Mouse (Mus musculus): ENCODE results near the gene Slc12a8.

Gene Slc12a8

DNA sequence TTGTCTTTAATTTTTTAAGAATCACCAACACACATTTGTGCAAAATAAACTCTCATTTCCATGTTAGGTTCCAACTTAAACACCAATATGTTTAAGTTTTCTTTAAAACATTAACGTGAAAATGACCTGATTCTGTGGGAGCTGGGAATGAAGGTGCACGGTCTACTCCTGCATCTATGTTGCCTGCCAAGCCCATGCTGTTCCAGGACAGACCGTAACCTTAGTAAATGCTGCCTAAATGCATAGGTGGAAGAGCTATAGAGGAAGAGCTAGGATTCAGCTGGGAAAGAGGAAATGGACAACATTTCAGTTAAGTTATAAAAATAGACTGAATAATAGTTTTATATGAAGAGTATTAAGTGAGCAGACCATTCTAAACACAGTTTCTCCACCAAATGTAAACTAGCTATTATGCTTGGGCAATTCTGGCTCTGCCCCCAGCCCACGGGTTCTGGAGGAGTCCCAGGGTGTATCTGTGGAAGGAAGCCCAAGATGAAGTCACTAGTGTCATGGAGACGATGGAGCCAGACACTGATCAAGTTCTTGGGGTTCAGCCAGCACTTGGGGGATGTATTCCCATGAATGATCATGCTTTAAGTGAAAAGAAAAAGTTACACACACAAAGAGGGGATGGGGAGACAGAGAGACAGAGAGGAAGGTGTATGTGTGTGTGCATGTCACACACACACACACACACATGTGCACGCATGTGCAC lies 95.1 kb downstream of the Slc12a8 start:
- DNase-seq (ENCODE audit: low spot score in 2 of 2) = no peak

DNA sequence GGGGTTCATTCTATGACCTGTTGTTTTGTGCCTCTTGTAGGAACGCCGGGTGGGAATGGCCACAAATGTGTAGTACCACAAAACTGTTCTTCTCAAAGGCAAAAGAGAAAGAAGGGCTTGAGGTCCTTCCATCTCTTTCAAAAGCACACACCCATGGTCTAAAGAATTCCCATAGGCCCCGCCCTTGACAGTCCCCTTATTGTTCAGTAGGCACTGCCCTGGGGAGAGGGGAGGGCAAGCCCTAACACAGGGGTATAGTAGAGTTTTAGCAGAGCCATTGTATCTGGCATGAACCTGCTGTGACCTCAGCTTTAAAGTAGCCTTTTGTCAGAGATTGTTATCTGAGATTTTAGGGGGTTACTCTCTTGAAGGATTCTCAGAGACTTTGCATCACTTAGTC lies 98.9 kb downstream of the Slc12a8 start:
- no peak for DNase-seq (ENCODE audit: low spot score in 2 of 2)

DNA sequence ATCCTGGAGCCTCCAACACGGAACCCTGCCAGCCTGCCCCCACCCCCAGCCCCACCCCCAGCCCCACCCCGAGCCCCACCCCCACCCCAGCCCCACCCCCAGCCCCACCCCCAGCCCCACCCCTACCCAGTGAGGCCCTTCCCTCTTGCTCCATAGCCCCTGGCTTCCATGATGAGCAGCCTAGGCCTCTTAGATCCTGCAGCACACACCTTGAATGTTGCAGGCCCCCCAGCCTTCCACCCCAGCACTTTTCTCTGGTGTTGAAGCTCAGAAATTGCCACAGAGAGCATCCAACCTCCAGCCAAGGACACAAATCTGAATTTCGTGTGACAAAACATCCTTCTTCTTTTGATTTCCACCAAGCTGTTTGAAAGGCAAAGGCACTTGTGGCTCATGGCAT lies 104.7 kb downstream of the Slc12a8 start:
- no peak for DNase-seq (ENCODE audit: low spot score in 2 of 2)

DNA sequence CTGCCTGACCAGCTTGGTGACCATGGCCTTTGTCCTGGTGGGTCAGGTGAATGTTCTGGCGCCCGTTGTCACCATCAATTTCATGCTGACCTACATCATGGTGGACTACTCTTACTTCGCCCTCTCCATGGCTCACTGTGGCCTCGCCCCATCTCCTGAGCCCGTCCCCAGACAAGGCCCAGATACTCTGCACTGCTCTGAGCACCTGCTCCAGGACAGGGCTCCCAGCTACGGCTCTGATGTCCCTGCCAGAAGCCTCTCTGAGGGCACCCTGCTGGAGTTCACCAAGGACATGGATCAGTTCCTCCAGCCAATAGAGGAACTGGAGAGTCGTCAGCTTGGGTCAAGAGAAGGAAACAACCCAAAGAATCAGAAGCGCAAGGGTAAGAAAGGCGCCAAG lies 107.5 kb downstream of the Slc12a8 start:
- no peak for DNase-seq (ENCODE audit: low spot score in 2 of 2)

DNA sequence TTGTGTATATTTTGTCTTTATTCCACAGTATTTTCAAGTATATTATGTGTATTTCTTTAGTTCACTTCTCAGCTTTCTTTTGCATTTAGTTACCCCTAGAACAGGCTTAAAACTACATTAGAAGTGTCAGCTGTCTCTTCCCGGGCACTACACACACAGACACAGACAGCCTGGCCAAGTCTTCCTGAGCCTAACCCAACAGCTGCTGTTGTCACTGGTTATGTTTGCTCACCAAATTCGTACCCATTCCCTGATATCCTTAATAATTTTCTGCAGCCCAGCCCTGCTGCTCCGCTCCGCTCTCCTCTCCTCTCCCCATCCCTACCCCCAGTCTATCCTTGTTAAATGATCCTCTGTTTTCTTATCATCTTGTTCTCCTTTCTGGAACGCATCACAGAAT lies 112.4 kb downstream of the Slc12a8 start:
- no peak for DNase-seq (ENCODE audit: low spot score in 2 of 2)

DNA sequence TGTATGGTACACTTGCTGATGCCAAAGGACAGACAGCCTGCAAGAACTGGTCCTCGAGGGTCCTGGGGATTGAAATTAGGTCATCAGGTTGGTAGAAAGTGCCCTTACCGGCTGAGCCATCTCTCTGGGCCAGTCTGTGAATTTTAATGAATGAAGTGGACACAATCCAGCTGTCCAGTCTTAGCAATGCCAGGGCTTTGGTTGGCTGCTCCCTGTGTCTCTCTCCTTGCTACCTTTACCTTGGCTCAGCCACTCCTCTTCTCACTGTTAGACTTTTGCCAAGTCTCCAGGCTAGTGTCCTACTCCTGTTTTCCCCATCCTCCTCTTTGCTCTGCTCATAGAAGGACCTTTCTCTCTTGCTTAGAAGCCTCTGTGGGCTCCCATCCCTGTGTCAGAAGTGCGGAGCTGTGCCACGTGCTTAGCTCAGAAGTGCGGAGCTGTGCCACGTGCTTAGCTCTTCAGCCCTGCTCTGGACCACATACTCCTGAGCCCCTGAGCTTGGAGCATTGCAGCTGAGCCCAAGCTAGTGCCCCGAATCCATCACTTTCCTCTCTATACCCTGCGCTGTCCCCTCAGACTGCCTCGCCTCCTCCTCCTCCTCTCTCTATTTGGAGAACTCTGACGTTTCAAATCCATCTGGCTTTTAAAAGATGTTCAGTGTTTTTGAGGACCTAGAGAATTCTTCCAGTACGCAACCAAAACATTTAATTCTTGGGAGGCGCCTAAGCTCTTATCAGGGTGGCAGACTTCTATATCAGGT lies 118.9 kb downstream of the Slc12a8 start:
- DNase-seq (ENCODE audit: low spot score in 2 of 2) = peak in 1 of 2 experiments; percentile 12

DNA sequence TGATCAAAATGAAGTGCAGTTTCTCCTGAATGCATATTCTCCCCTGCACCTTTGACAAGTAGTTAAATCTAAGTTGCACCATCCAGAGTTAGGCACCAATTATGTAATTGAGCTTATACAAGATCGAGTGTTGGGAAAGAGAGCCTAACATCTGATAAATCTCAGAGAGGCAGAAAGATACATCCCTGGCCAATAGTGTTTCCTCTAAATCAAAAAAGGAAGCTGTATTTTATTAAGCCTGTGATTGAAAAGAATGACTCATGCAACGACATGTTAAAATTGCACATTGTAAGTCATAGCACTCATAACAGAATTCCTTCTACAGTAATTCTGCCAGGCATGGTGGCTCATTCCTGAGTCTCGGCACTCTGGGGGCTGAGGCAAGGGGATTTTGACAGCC lies 124.7 kb downstream of the Slc12a8 start:
- no peak for DNase-seq (ENCODE audit: low spot score in 2 of 2)

DNA sequence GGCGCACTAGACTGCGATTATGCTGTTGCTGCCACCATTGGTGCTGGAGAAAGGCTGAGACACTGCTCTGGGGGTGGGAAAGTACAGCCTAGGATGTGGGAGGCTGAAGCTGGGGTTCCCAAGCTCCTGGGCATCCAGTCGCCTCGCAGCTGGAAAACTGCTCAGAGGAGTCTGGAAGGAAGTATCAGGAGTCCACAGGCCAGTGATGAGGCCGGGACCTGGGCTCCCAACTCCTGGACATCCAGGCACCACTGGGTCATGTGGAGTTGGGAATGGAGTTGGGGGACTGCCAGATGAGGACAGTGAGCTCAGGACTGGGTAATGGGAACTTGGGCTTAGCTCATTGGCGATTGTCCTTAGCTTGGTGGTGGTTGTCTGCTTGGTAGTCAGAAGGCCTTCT lies 136.0 kb downstream of the Slc12a8 start:
- no peak for DNase-seq (ENCODE audit: low spot score in 2 of 2)

DNA sequence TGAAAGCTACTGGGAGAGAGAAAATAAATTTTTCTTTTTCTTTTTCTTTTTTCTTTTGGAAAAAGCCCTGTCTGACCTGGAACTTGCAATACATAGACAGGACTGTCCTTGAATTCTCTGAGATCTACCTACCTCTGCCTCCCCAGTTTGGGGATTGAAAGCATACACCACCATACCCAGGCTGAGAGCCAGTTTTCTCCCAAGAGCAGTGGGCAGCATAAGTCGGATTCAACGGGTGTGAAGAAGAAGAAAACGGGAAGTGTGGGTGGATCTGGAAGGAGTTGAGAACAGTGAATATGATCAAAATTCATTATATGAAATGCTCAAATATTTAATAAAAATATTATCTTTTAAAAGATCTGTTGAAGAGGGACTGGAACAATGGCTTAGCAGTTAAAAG lies 138.3 kb downstream of the Slc12a8 start:
- no peak for DNase-seq (ENCODE audit: low spot score in 2 of 2)

DNA sequence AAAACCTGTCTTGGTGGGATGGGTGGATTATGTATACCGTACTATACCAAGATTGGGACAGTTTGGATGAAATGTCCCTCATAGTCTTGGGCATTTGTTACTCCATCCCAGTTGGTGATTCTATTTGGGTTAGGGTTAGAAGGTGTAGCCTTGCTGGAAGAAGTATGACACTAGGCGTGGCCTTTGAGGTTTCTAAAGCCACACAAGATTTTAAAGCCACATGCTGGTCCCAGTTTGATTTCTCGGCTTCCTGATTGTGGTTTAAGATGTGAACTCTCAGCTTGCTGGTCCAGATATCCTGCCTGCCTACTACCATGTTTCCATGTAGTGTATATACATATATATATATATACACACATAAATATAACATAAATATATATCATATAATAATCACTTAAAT lies 140.1 kb downstream of the Slc12a8 start:
- no peak for DNase-seq (ENCODE audit: low spot score in 2 of 2)

DNA sequence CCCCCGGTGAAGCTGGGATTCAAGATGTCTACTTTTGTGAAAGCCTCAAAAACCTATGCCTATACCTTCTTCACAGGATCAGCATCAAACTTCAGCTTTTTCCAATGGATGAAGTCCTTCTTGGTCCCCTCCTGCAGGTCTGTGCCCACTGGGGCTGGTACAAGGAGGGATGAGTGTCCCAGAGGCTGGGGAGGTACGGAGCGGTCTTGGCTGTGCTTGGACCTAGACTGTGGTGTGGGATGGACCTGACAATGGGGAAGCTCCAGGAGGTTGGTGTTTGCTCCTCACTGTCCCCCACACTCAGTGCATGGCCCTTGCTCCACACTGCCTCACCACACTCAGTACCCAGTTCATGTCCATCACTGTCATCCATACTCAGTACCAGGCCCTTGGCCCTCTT lies 141.0 kb downstream of the Slc12a8 start:
- DNase-seq (ENCODE audit: low spot score in 2 of 2) = no peak

DNA sequence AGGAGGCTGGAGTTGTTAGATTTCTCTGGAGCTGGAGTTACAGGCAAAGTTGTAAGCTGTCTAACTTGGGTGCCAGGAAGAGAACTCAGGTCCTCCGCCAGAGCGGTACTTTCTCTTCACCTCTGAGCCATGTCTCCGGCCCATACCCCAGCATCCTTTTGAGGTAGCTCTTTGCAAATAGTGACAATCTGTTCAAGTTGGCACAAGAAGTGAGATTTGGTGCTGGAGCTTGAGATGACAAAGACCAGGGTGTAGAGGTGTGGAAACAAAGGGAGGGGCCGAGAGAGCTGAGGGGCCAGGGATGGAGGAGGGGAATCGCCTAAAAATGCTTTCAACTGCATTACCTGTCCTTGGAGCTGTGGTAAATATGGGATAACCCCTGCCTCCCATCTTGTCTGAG lies 142.4 kb downstream of the Slc12a8 start:
- DNase-seq (ENCODE audit: low spot score in 2 of 2) = no peak

DNA sequence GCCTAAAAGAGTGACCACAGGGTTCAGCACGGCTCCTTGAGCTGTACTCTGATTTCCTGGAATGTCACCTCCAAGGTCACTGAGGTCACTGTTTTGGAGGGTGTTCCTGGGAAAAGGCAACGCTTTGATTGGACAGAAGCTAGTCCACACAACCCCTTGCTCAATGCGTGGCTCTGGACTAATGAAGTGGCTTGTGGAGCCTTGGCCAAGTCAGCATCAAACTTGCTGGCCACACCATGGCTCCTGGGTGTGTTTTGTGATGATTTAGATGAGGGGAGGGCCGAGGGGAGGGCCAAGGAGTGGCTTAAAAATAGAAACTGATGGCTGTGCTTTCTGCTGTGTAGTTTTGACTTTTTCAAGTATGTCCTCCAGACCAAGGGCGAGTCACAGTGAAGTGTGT lies 143.0 kb downstream of the Slc12a8 start:
- no peak for DNase-seq (ENCODE audit: low spot score in 2 of 2)

DNA sequence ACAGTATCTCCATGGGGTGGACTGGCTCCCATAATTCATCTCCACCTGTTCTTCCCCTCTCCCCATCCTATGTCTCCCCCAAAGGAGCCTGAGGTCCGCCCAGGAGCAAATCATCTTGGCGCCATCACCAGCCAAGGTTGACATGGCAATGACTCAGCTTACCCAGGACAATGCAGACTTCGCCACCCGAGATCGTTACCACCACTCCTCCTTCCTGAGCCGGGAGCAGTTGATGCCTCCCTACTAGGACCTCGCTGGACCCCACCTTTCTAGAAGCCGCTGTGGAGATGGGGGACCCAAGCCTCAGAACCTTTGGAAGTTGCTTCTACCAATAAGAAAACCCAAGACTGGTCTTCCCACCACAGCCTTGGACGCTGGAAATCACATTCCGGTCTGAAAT lies 145.7 kb downstream of the Slc12a8 start:
- no peak for DNase-seq (ENCODE audit: low spot score in 2 of 2)

DNA sequence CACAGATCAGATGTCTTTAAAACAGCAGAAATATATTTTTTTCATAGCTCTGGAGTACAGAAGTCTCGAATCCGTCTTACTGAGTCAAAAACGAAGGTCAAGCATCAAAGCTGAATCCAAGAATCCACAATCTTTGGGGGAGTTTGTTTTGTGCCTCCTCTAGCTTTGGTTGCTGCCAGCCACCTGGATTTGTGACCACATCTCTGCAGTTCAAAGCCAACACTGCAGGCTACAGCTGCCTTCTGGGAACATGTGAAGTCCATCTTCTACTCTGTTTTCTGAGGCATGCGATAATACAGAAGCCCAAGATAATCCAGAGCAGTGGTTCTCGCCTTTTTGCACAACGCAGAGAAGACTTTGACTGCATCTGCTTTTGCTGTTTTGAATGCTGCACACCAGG lies 149.1 kb downstream of the Slc12a8 start:
- no peak for DNase-seq (ENCODE audit: low spot score in 2 of 2)

DNA sequence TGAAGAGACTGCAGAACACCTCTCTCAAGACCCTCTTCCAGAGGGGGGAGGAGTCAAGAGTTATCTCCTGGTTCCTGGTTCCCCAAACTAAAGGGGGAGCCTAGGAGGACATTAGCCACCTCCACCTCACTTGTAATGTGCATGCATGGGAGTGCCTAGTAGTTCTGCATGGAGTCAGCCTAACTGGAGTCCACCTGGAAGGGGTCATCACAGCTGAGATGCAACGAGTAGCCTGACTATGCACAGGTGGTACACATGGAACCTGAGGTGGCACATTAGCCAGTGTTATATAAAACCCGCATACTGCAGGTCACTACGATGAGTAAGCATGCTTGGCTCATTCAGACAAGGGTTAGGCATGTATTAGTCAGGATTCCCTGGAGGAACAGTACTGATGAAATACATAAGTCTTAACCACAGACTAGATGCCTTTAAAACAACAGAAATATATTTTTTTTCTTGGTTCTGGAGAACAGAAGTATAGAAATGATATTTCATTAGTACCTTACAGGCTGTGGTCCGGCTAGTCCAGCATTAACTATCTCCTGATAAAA lies 149.9 kb downstream of the Slc12a8 start:
- no peak for DNase-seq (ENCODE audit: low spot score in 2 of 2)

DNA sequence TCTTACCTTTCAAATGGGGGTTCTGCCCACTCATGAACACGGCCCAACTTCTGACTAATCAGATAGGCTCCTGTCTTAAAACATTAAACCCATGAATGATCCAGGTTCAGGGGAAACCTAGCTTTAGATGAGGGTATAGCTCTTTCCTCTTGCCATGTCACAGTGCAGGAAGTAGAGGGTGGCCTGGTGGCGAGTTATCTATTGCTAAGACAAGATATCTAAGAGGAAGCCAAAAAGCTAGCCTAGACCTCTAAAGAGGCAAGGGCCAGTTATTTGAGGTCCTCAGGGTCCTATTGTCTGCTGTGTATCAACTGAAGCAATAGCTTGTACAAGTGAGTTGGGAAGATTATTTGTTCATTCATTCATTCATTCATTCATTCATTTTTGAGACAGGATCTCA lies 151.3 kb downstream of the Slc12a8 start:
- DNase-seq (ENCODE audit: low spot score in 2 of 2) = no peak

DNA sequence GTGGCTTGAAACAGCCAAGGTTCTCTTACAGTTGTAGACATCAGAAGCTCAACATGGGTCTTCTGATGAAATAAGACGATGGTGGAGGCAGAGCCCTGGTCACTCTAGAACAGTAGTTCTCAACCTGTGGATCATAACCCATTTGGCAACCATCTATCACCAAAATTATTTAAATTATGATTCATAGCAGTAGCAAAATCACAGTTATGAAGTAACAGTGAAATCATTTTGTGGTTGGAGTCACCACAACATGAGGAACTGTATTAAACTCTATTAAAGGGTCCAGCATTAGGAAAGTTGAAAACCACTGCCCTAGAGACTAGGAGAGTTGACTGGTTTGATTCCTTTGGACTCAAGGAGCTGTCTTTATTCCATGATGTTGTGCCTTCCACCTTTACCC lies 151.9 kb downstream of the Slc12a8 start:
- DNase-seq (ENCODE audit: low spot score in 2 of 2) = no peak

DNA sequence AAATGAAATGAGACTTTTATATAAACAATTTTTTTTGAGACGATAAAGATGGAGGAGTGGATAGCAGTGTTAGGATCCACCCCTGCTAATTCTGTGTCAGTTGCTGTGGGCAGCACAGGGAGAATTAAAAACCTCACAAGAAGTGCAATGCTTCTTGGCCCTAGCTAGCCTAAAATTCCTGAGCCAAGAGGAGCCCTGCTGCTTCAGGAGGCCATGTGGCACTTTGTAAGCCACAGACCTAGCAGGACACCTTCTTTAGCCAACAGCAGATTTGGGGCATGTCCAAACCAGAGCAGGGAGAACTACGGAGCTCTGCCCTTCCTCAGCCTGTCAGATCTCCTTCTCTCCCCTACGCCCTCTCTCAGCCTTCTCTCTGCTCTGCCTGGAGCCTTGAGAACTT lies 153.2 kb downstream of the Slc12a8 start:
- no peak for DNase-seq (ENCODE audit: low spot score in 2 of 2)

DNA sequence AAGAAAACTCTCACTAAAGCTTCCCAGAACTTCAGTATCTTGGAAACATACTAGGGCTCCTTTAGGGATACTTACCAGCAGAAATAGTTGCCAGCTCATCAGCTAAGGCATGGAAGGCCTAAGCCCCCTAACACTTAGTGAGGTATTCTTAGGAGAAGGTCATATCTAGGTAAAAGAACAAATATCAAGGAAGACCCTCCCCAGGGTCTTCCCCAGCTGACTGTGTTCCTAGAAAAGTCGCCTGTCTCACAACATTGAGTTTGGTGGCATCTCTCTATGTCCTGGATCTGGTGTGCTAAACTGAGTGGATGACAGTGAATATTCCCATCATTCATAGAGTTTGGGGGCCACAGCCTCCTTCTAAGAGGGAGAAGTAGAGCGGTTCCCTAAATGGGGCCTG lies 153.8 kb downstream of the Slc12a8 start:
- DNase-seq (ENCODE audit: low spot score in 2 of 2) = no peak

DNA sequence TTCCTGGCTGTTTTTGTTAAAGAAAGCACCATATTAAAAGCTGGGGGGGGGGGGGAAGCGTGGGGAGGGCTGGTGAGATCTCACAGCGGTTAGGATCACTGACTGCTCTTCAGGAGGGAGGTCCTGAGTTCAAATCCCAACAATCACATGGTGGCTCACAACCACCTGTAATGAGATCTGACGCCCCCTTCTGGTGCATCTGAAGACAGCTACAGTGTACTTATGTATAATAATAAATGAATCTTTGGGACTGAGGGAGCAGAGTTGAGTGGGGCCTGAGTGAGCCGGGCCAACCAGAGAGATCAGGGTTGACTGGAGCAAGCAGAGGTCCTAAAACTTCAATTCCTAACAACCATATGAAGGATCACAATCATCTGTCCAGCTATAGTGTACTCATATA lies 155.1 kb downstream of the Slc12a8 start:
- DNase-seq (ENCODE audit: low spot score in 2 of 2) = no peak

DNA sequence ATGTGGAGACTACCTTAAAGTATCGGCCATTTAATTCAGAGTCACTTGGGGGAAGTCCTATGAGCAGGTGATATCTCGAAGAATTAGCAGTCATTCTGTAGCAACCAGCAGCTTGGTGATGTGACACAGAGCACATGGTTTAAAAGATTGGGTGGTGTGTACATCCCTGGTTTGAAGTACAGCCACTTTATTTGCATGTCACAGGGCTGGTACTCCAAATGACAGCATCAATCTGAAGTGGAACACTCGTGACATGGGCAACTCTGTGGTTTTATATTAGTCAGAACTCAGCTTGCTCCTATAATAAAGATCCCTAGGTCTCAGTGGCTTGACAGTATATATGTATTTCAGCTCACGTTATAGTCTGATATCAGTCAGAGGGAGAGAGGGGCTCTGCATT lies 155.5 kb downstream of the Slc12a8 start:
- DNase-seq (ENCODE audit: low spot score in 2 of 2) = no peak

DNA sequence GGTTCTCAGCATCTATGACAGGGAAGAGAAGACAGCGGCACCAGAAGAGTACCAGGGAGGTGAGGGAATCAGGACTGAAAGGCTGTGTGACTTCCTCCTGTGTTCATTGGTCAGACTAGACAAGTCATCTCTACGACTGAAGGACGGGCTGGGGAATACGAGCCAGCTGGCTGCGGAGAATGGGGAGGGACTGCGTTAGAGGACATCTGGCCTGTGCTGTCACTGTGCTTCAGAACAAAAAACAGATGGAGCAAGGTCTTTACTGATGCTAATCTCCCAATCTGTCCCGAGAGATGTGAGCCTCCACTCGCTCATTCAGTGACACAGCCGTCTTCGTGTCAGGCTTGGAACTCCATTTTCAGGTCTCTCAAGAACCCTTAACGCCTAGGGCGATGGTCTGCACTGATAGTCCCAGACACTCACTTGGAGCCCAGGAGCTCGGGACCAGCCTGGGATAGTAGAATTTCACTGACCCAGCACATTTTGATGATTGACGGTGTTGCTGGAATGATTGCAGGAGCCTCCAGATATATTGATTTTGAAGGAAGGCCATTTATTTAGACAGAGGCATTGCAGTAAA lies 156.5 kb downstream of the Slc12a8 start:
- DNase-seq (ENCODE audit: low spot score in 2 of 2) = no peak

Measured in frontal cortex, postnatal 10 days (tissue).